Mouse (Mus musculus): Measurements from ENCODE around the gene Hsf2bp.

Hsf2bp gene

DNA sequence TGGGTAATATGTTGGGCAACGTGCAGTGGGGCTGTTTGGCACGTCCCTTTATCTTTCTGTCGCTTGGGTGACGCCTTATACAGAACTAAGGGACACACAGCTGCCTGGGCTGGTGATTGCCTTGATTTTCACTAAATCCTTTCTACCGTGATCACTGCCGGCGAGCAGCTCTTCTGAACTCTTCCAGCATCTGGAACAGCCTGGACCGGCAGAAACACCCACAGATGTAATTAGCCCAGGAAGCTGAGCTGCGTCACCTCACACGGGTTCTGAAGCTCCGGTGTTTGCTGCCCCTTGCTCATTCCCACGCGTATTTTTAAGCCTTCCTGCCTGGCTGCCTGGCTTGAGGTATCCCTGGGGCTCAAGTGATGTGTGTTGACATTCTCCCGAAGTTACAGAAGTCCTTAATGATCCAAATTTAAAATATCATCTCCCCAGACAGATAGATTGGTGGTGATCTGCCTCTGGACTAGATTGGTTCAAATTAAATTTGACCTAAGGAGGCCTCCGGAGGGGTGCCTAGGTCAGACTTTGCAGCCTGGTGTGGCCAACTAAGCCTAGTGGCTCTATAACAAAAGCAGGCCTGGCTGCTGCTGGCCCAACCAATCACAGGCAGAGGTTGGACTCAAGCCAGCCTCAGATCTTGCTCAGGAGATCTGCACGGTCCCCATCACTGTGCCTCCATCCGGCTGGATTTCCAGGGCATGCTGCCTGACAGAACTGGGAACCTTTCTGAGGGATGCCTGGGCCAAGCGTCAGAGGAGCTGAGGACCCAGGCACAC lies 123.1 kb downstream of the Hsf2bp start:
- DNase-seq (ENCODE audit: extremely low read depth, low read depth, low spot score) = no peak

DNA sequence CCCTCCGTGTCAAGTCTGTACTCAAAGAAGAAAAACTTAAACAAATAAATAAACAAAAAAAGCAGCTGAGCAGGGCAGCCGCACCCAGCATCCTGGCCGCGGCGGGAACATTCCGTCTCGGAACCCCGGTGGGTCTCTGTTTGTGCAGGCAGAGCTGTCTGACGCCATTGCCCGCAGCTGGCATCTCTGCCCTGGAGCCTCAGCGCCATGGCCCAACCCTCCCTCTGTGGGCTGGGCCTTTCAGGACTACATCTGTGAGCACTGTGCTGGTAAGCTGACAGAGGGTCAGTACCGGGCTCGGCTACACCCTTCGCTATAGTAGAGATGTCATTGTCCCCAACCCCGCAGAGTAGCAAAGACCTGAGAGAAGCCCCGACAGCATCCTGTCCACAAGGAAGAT lies 123.8 kb downstream of the Hsf2bp start:
- no peak for DNase-seq (ENCODE audit: extremely low read depth, low read depth, low spot score)

- DNase-seq (ENCODE audit: extremely low read depth, low read depth, low spot score) = no peak
Measured at GRCm38 (mm10) chr17:31908966-31909365, 127.2 kb downstream of the Hsf2bp start.

- no peak for DNase-seq (ENCODE audit: extremely low read depth, low read depth, low spot score)
Measured at GRCm38 (mm10) chr17:31906441-31906840, 129.7 kb downstream of the Hsf2bp start.

GRCm38 (mm10) chr17:31905791-31906211 lies 130.3 kb downstream of the Hsf2bp start:
- DNase-seq (ENCODE audit: extremely low read depth, low read depth, low spot score) = no peak

DNA sequence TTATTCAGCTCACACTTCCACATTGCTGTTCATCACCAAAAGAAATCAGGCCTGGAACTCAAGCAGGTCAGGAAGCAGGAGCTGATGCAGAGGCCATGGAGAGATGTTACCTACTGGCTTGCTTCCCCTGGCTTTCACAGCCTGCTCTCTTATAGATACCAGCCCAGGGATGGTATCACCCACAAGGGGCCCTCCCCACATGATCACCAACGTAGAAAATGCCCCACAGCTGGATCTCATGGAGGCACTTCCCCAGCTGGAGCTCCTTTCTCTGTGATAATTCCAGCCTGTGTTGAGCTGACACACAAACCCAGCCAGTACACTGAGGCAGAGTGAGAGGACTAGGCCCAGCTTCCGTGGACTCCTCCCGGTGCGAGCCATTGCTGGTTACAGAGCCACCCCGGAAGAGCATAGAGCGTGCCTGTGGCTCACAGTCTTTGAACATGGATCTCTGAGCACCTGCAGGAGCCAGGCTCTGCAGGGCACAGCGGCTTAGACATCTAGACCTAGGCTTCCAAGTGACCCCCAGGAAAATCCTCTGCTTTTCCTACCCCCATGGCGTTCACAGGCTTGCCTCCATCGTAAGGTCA lies 130.9 kb downstream of the Hsf2bp start:
- DNase-seq (ENCODE audit: extremely low read depth, low read depth, low spot score) = no peak

DNA sequence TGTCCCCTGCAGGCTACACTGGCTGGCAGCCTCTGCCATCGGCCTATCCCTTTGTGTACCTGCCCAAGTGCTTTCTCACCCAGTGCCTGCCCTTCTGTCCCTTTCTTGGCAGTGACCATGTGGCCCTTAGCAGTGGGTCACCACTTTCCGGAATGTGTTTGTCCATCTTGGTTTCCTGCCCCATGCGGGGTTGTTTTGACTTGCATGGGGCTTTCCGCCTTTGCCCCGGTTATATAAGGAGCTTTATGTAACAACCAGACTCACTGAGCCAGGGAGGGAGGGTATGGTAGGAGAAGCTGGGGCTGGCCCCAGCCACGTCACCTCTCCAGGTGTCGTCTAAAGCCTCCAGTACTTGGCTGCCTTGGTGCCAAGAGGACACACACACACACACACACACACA lies 132.1 kb downstream of the Hsf2bp start:
- no peak for DNase-seq (ENCODE audit: extremely low read depth, low read depth, low spot score)

- DNase-seq (ENCODE audit: extremely low read depth, low read depth, low spot score) = no peak
Measured at GRCm38 (mm10) chr17:31902630-31903198, 133.4 kb downstream of the Hsf2bp start.

DNA sequence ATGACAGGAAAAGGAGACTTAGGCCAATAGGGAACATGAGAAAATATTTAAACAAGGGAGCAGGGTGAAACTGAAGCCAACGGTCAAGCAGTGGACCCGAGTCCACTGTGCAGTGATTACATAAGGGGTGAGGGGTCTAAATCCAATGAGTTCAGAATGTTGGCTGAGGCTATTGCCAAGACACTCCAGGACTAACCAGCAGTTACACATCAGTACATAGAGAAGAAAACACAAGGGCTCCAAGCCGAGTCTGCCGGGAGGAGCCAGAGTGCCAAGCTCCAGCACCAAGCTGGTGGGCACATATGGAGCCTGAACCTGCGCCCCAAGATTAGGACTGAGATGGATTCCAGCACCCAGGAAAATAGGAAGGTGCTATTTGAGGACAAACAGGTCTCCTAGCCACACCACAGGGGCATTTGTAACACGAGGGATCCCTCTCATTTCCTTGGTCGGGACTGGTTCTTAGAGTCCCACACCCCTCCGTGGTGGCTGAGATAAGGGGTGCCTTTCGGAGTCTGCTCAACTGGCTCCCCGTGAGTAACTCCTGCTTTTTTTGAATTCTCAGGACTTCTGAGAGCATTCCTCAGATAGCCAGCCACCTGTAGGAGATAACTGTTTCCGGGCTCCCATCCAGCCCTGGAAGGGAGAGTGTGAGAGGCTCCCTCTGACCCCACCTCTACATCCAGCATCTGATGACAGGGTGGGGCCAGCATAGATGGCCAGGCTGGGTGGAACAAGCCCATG lies 134.5 kb downstream of the Hsf2bp start:
- DNase-seq (ENCODE audit: extremely low read depth, low read depth, low spot score) = no peak

- DNase-seq (ENCODE audit: extremely low read depth, low read depth, low spot score) = no peak
Measured at GRCm38 (mm10) chr17:31898941-31899340, 137.2 kb downstream of the Hsf2bp start.

DNA sequence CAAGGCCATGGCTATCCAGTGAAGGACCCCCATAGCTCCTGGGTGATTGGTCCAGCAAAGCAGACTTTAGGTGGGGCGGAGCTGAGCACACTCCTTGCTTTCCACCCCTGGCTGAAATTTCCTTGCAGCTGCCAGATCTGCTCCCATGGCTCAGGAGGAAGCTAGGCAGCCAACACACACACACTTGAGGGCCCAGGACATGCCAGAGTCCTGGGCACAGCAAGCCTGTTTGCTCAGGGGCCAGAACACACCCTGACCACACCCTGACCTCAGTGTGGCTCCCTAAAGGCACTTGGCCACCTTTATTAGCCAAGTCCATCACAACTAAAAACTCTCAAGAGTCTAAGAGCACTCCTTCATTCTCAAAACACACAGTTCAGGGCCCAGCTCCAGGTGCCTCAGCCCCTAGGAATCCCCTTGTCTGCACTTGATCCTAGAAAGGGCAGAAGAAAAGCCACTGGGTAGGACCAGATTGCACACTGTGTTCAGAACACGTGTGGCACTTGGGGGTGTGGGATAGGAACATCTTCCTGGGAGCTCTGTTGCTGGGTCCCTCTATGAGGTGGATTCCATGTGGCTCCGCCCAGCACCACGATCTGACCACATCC lies 138.9 kb downstream of the Hsf2bp start:
- DNase-seq (ENCODE audit: extremely low read depth, low read depth, low spot score) = no peak

GRCm38 (mm10) chr17:31896751-31897150 lies 139.4 kb downstream of the Hsf2bp start:
- no peak for DNase-seq (ENCODE audit: extremely low read depth, low read depth, low spot score)

DNA sequence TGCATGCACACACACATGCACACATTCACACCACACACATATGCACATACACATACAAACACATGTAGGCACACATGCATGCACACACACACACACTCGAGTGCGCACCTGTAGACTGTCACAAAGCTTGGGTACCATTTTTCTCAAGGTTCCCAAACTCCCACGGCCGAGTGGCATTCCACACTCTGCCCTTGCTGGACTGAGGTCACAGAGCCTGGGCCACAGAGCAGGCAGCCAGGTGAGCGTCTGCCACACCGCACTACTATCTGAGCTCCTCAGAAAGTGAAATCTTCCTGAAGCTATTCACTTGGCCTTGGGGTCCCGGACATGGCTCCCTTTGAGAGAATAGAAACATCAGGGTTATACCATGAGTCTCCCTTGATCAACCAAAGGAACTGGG lies 139.8 kb downstream of the Hsf2bp start:
- DNase-seq (ENCODE audit: extremely low read depth, low read depth, low spot score) = no peak

Measured in fat pad, adult 2 months (tissue).